Mouse (Mus musculus) adrenal gland, adult 8-10 months (tissue): ENCODE results near the gene Kank1. TPM values are rescaled to one million over a fixed set of nuclear protein-coding genes. Genes with fewer than 3 reads are reported as not detected.
"Not testable (repeated sequence)": the region's sequence is repeated elsewhere in the genome, so short reads cannot be mapped to it uniquely, and the experiment has no call there.

Experiments
- DNase-seq: peaks from one replicate; pipeline ENCODE4 v3.0.0; 2022
- total RNA-seq, 4 experiments: library from RNA; stranded (reverse); gene quantifications; 2 replicates each; pipeline ENCODE4 v1.2.4; 2022

Gene Kank1
- total RNA-seq, 4 experiments from 2014 or later = 8.9 to 18.6 (median 16.8) TPM

DNA sequence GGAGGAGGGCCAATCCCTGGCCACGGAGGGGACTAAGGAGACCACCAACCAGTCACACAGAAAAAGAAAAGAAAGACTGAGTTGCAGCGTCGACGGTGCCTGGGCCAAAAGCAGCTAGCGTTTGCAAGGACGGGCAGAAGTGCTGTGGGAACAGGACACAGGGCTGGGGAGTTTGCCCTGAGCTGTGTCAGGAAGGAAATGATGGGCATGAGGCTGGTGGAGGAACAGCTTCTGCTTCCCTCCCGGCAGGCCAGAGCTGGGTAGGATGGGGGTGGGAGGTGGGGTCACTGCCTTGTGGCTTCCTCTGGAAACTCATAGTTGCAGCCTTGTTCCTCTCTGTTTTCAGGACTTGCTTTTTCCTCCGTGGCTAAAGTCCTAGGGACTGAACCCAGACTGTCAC is 209.1 kb downstream of the Kank1 start:
- no peak for DNase-seq

DNA sequence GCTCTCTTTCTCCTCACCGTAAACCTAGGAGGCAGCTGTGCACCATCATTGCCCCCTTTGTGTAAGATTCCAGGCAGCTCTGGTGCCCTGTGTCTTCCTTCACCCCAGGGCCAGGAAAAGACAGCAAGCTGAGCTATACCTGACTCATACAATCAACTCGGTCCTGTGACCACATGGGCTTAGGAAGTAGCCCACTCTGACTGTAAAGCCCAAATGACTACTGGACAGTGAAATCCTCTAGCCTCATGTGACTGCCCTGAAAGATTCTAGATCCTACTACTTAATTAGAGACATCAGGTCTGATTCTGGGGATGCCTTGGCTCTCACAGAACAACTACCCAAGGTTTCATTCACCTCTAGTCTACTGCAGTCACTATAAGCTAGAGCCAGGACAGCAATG is 209.9 kb downstream of the Kank1 start:
- DNase-seq = no peak

DNA sequence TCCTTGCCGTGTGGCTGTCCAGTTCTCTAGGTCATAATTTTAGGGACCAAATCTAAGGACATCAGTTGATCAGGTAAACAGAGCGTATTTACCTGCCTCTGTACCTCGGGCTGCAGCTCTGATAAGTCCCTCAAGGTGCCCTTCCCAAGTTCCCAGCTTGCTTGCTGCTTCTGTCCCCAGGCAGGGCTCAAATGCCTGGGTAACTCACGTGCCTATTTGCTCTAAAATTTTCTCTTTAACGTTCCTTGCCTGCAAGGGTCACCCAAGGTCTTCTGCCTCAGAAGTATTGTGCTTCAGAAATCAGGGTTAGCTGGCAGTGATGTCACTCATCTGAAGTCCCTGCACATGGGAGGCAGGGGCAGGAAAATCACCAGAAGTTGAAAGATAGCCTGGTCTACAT is 210.6 kb downstream of the Kank1 start:
- DNase-seq = no peak

DNA sequence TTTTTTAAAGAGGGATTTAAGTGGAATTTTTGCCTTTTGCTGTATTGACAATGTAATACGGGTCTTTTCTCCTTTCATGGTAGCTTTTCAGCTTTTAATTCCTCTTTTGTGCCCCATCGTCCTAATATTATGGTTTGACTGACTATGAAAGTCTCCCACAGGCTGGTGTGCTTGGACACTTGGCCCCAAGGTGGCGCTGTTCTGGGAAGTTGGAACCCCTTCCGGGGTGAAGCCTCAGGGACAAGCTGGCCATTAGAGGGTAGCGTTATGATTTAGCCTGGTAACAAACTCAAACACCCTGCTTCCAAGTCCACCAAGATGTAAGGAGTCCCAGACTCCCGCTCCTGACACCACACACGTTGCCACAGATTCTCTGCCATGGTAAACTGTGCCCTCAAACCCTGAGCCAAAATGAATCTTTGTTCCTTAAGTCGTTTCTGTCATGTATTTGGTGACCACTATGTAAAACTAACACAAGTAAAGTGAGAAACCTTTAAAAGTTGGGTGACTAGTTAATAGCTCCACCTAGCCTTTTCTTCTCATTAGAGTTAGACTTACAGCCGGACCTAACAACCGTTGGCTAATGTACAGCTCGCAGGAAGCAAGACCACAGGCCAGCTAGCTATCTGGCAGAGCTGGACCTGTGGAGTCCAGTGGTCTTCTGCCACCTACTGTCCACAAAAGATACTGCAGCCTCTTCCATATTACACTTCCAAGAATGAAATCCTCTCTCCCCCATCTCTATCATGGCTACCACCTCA is 214.3 kb downstream of the Kank1 start:
- no peak for DNase-seq

DNA sequence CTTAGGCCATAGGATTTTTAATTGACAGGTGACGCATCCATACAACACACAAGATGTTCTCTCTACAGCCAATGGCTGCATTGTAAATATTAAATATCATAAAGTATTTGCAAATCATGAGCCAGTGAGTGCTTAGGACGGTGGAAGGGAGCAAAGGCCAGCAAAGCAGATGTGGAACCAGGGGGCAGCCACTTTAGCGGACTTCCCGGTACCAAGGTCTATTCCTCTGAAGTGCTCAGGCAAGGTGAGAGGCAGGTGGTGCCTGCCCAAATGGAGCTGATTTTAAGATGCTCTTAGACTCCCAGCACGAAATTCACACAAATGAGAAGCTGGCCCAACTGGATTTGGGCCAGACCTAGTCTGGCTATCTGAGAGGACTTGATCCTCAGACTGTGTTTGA is 216.4 kb downstream of the Kank1 start:
- no peak for DNase-seq

DNA sequence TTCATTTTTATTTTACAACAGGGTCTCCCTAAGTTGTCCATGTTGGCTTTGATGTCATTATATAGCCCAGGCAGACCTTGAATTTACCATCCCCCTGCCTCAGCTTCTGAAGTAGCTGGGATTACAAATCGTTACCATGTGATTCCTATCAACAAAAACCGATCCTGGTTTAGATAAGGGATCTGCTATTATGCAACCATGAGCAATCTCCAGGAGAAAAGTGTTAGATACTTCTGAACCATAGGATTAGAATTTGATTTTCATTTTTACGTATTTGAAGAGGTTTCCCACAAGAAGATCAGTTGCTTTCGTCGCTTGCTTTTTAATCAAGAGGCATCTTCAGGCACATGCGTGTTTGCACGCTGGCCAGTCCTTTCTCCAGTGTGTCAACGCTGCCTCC is 224.0 kb downstream of the Kank1 start:
- DNase-seq = no peak

DNA sequence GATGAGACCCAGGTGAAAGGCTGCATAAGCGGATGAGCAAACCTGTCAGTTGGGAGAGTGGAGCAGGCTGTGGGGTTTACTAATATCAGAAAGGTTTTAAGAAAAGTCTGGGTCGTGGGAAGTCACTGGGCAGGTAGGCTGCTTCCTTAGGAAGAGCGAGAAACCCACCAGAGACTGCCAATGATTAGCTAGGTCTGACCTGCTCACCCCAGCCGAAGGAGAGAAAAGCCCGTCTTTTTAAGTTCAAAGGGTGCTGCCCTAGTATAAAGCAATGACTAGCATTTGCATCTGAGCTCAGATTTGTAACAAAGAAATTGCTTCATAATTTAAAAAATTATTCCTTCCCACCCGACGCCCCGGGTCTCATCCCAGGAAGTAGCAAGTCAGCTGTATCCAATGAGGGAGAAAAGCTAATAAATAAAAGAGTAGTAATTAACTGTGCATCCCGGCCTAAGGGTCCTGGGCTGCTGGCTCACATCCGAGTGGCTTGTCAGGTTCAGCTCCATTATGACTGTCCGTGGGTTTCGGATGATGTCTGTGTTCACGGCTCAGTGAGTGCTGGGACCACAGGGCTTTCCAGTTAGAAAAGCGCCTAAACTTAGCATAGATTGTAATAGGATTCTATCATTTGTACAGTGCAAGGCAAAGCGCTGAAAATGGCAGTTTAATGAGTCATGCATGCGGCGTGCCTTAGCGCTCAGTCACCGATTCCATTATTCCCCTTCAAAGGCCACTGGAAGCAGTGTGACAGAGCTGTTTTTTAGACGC is 225.0 kb downstream of the Kank1 start:
- no peak for DNase-seq

DNA sequence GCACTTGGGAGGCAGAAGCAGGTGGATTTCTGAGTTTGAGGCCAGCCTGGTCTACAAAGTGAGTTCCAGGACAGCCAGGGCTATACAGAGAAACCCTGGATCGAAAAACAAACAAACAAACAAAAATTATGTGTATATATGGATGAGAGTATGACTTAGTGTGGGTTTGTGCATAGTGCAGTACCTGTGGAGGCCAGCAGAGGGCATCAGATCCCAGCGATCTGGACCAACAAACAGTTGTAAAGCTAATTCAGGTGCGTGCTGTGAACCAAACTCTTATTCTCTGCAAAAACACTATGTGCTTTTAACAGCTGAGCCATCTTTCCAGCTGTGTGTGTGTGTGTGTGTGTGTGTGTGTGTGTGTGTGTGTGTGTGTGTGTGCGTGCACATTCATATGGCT is 239.0 kb downstream of the Kank1 start:
- not testable (repeated sequence) for DNase-seq

DNA sequence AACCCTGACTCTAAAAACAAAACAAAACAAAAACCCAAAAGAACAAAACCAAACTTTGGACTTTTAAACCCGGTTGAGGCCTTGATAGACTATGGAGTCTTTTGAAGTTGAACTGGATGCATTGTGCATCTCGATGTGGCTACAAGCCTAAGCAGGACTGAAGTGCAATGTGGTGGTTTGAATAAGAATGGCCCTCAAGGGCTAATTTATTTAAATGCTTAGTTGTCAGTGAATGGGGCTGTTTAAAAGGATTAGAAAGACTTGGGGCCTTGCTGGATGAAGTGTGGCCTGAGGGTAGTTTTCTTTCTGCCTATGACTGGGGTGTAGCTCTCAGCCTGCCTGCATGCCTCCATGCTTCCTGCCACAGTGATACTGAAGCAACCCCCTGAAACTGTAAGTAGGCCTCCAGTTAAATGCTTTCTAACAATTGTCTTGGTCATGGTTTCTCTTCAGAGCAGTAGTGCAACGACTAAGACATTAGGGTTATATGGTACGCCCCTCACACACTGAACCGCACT is 242.4 kb downstream of the Kank1 start:
- no peak for DNase-seq

DNA sequence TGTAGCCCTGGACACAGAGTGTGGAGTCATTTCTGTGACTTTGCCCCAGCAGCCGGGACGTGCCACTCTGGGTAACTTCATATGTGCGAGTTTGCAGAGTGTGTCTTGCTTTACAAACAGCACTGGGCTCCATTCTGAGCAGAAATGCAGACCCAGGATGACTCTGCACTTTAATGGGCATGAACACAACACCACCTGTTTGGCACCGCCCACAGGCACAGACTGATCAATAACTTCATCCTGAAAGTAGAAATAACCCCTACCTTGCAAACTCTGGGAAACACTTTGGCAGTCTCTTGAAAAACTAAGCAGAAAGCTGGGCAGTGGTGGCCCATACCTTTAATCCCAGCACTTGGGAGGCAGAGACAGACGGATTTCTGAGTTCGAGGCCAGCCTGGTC is 244.0 kb downstream of the Kank1 start:
- no peak for DNase-seq

Other genes starting within 250 kb of the Kank1 start
- 10 to 100 TPM; 13.7 to 21.4 (median 16.3) TPM for gene Dock8, start 237.4 kb upstream of the Kank1 start, total RNA-seq